Comparison of ENCODE assay signal across 13 mouse cellular contexts in the genomic region with DNA sequence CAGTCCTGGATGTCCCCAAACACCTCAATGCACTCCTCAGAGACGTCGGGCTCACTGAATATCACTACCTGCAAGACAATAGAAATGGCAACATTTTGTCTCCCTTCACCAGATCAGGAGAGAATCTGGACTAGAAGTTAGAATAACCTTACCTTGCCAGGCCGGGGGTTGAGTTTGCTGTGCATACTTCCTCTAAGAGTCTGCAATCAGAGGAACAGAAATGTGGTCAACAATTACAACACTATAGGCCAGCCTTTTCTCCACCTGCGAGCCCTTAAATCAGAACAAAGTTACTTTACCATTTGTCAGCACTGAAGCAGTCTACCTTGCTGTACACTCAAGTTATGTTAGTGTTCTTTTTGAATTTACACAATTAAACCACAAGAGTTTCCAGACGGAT.
"Had no signal": no experiment of that assay in that cellular context is flagged by ENCODE, and none has a peak within 500 bp of the region (broad histone marks: within the 10 kb centered on the region; RNA-seq: fewer than 3 reads in every experiment).

No protein-coding gene starts in this region.

- ATAC-seq: liver, embryonic 12.5 days; liver, postnatal 0 days; lung, postnatal 0 days; midbrain, embryonic 16.5 days had no signal

- DNase-seq: left cerebral cortex, postnatal 4 days; liver; liver, embryonic 13.5 days; liver, postnatal 0 days; lung, adult 18-20 months; lung, adult 2 months; lung, postnatal 10 days; lung, postnatal 14 days; lung, postnatal 36 days; lung, postnatal 4 days had no signal
